Mouse (Mus musculus) heart, postnatal 0 days (tissue): ENCODE measurements around the gene Ublcp1.

ENCODE experiments used
- CTCF ChIP-seq: IDR thresholded peaks from 2 replicates; pipeline ENCODE4 v1.5.1; 2016; ENCODE audit warnings: antibody characterized with exemption, control low read depth, low read depth
- EP300 ChIP-seq: IDR thresholded peaks from 2 replicates; pipeline ENCODE4 v1.6.1; 2016; ENCODE audit warnings: antibody characterized with exemption, low read depth

DNA sequence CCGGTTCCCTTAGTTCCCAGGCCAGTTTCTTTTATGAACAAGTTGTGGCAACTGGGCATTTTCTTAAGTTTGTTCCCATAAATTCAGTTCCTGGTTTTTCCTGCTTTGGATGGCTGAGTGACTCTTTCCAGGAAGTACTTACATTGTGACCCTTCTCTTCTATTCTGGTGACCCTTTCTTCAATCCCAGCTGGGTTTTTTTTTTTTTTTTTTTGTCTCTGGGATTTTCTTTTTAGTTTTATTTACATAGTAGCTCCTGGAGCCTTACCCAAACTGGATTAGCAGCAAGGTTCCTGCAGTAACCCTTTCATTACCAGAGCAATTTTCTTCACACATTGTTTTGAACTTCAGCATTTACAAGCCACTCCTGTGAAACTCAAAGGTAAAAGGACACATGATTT, 46.1 kb upstream of the Ublcp1 start:
- TF ChIP-seq CTCF (no peak), EP300 (no peak)
